Mouse (Mus musculus): ENCODE measurements around the gene Hnrnpdl.

DNA sequence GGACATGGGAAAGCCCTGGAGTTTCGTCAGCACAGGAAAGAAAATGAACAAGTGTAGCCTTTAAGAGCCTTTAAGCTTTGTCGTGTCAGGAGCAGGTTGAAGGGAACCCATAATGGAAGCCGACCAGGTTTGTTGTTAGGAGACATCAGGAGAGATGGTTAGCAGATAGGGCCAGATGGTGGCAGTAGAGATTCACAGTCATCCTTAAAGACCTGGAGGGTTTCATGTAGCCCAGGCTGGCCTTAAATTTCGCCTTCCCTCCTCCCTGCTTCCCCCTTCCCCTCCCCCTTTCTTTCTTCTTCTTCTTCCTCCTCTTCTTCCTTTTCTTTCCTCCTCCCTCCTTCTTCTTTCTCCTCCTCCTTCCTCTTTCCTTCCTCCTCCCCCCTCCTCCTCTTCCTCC is 35.1 kb upstream of the Hnrnpdl start:
- TF ChIP-seq CTCF (IDR thresholded peaks at IDR 0.05; ENCODE audit: low read depth) (peak; percentile 63), EP300 (optimal IDR thresholded peaks at IDR 0.05) (no peak)
